Mouse (Mus musculus) hindbrain, embryonic 14.5 days (tissue): ENCODE measurements at regions not wholly inside any gene's neighbourhood (a gene's known extent, or its start where the extent isn't known, plus 50 kb on each side); places are given as distances from the start of the nearest gene placed in this dataset.
A peak's percentile ranks its signal among the peaks of the same experiment; 100 is the strongest.

Source experiments
- ATAC-seq: fragments of 200-750 bp; cut with Nextera tagmentation; 2 replicates; pipeline ENCODE4 v1.8.0; 2017; ENCODE audit warnings: moderate number of reproducible peaks, mild to moderate bottlenecking, moderate TSS enrichment, moderate library complexity; ENCODE audit not compliant: low FRiP score
- DNase-seq: peaks from one replicate; pipeline ENCODE4 v3.0.0-alpha.2; 2015; ENCODE audit warnings: low spot score
- H3K27ac ChIP-seq: fragments of 300-500 bp; sonication (generic); 2 replicates; pipeline ENCODE4 v1.5.1; 2014; ENCODE audit warnings: mild to moderate bottlenecking, moderate library complexity
- H3K27me3 ChIP-seq: fragments of 300-500 bp; sonication (generic); 2 replicates; pipeline ENCODE4 v1.6.1; 2014; ENCODE audit warnings: mild to moderate bottlenecking, low read length, mixed read lengths; ENCODE audit not compliant: control insufficient read depth, insufficient read depth
- H3K36me3 ChIP-seq: fragments of 300-500 bp; sonication (generic); replicated peaks from 2 replicates; pipeline ENCODE4 v1.6.1; 2014; ENCODE audit not compliant: control insufficient read depth, insufficient read depth
- H3K4me1 ChIP-seq: fragments of 300-500 bp; sonication (generic); replicated peaks from 2 replicates; pipeline ENCODE4 v1.6.1; 2014; ENCODE audit warnings: antibody characterized with exemption, low read length, mixed read lengths; ENCODE audit not compliant: control insufficient read depth, insufficient read depth
- H3K4me2 ChIP-seq: fragments of 300-500 bp; sonication (generic); replicated peaks from 2 replicates; pipeline ENCODE4 v1.6.1; 2014; ENCODE audit warnings: mild to moderate bottlenecking, moderate library complexity
- H3K4me3 ChIP-seq: fragments of 300-500 bp; sonication (generic); replicated peaks from 2 replicates; pipeline ENCODE4 v1.5.1; 2014; ENCODE audit warnings: mild to moderate bottlenecking, low read length
- H3K9ac ChIP-seq: fragments of 300-500 bp; sonication (generic); 2 replicates; pipeline ENCODE4 v1.6.1; 2014
- H3K9me3 ChIP-seq: fragments of 300-500 bp; sonication (generic); 2 replicates; pipeline ENCODE4 v1.6.1; 2016; ENCODE audit warnings: low read length; ENCODE audit not compliant: control insufficient read depth
- WGBS: fragments of 180-500 bp; shearing (Covaris S2); extraction: QIAGEN DNeasy Blood & Tissue Kit; methylation state at CpG from one replicate; pipeline ENCODE4 v1.1.7; 2014; 5-methylcytosine and 5-hydroxymethylcytosine counted together

GRCm38 (mm10) chr5:44341457-44342014, 115.1 kb upstream of the Tapt1 start:
- H3K9ac ChIP-seq: no peak overlapping the region
- 92% methylated on average over 2 of the region's 2 CpGs for WGBS
- H3K4me1 ChIP-seq: no peaks in the 10 kb centered on the region
- H3K4me2 ChIP-seq: no peak overlapping the region
- H3K27ac ChIP-seq: no peak overlapping the region
- no peaks in the 10 kb centered on the region for H3K27me3 ChIP-seq
- no peaks in the 10 kb centered on the region for H3K36me3 ChIP-seq
- ATAC-seq (no peak), DNase-seq (no peak)
- no peak overlapping the region for H3K4me3 ChIP-seq
- H3K9me3 ChIP-seq: no peaks in the 10 kb centered on the region

- Histone ChIP-seq H3K27me3 (no peaks in the 10 kb centered on the region), H3K4me3 (no peak overlapping the region), H3K36me3 (no peaks in the 10 kb centered on the region), H3K9me3 (no peaks in the 10 kb centered on the region), H3K27ac (no peak overlapping the region), H3K4me1 (no peaks in the 10 kb centered on the region), H3K9ac (no peak overlapping the region), H3K4me2 (no peak overlapping the region)
- ATAC-seq (no peak), DNase-seq (no peak)
- WGBS: 94% methylated on average over 4 of the region's 4 CpGs
Measured at GRCm38 (mm10) chr5:44338662-44339061, 112.2 kb upstream of the Tapt1 start.

GRCm38 (mm10) chr5:44335756-44336155, 109.3 kb upstream of the Tapt1 start:
- no peaks in the 10 kb centered on the region for H3K36me3 ChIP-seq
- no peak overlapping the region for H3K27ac ChIP-seq
- no peak overlapping the region for H3K4me3 ChIP-seq
- no peak overlapping the region for H3K4me2 ChIP-seq
- DNase-seq (no peak), ATAC-seq (no peak)
- H3K9me3 ChIP-seq: no peaks in the 10 kb centered on the region
- 93% methylated on average over 5 of the region's 5 CpGs for WGBS
- no peaks in the 10 kb centered on the region for H3K4me1 ChIP-seq
- H3K27me3 ChIP-seq: no peaks in the 10 kb centered on the region
- H3K9ac ChIP-seq: no peak overlapping the region

GRCm38 (mm10) chr5:44319626-44320025, 93.2 kb upstream of the Tapt1 start:
- no peak overlapping the region for H3K9ac ChIP-seq
- H3K27me3 ChIP-seq: no peaks in the 10 kb centered on the region
- H3K9me3 ChIP-seq: no peaks in the 10 kb centered on the region
- 97% methylated on average over 1 of the region's 1 CpGs for WGBS
- no peaks in the 10 kb centered on the region for H3K4me1 ChIP-seq
- DNase-seq (no peak), ATAC-seq (no peak)
- no peaks in the 10 kb centered on the region for H3K36me3 ChIP-seq
- no peak overlapping the region for H3K27ac ChIP-seq
- H3K4me3 ChIP-seq: no peak overlapping the region
- no peak overlapping the region for H3K4me2 ChIP-seq

- Histone ChIP-seq H3K4me2 (no peak overlapping the region), H3K27me3 (no peaks in the 10 kb centered on the region), H3K9me3 (no peaks in the 10 kb centered on the region), H3K4me1 (peaks cover 4% of the 10 kb centered on the region; the same call in 1 of the 2 replicates), H3K27ac (no peak overlapping the region), H3K9ac (no peak overlapping the region), H3K36me3 (no peaks in the 10 kb centered on the region), H3K4me3 (no peak overlapping the region)
- 21% methylated on average over 15 of the region's 16 CpGs for WGBS
- ATAC-seq (no peak), DNase-seq (no peak)
Measured at GRCm38 (mm10) chr5:44306769-44307557, 80.5 kb upstream of the Tapt1 start.

- Histone ChIP-seq H3K36me3 (no peaks in the 10 kb centered on the region), H3K9me3 (no peaks in the 10 kb centered on the region), H3K27ac (no peak overlapping the region), H3K4me1 (peaks cover 4% of the 10 kb centered on the region; the same call in 1 of the 2 replicates), H3K27me3 (no peaks in the 10 kb centered on the region), H3K4me2 (peak overlapping the region; percentile 33), H3K4me3 (no peak overlapping the region), H3K9ac (no peak overlapping the region; the same call in 1 of the 2 replicates)
- peak; percentile 93 for DNase-seq
- ATAC-seq: peak; percentile 77; the same call in 1 of the 2 replicates
- 33% methylated on average over 14 of the region's 14 CpGs for WGBS
Measured at GRCm38 (mm10) chr5:44303886-44304855, 77.7 kb upstream of the Tapt1 start.

GRCm38 (mm10) chr5:44284384-44284783, 58.0 kb upstream of the Tapt1 start:
- Histone ChIP-seq H3K4me3 (no peak overlapping the region), H3K9me3 (no peaks in the 10 kb centered on the region), H3K27ac (no peak overlapping the region), H3K4me2 (no peak overlapping the region), H3K4me1 (no peaks in the 10 kb centered on the region), H3K27me3 (no peaks in the 10 kb centered on the region), H3K36me3 (no peaks in the 10 kb centered on the region), H3K9ac (no peak overlapping the region)
- 13% methylated on average over 5 of the region's 5 CpGs for WGBS
- ATAC-seq (peak; percentile 70), DNase-seq (peak; percentile 97)
